ENCODE assay signal across 8 mouse cellular contexts in the genomic region with DNA sequence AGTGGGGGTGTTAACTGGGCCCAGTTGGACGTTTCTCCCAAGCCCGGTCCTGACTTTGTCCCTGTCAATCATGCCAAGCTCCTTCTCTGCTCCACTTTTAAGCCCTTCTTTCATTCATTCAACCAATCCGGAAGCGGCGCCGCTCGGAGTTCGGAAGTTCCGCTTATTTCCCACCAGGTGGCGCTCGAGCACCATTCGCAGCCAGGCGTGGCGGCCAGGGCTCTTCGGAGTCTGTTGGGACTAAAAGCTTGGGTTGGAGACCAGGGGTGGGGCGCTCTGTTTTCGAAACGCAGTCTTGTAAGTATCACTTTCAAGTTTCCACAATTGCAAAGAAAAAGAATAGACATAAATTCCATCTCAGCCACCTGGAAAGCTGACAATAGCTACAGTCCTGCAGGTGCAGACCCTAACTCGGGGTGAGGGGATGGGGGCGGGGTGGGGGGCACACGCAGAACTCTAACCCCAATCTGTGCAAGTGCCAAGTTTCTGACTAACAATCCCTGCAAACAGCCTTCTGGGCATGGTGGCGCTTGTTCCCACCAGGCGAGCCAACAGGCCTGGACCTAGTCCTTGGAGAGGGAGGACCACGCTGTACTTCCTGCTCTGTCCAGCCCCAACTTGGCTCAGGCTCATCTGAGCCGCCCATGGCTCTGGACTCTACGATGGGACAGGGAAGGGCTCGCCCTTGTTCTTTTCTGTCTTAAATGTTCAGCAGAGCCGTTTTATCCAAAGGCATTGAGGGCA. TPM values are rescaled to one million over a fixed set of nuclear protein-coding genes. Genes with fewer than 3 reads are reported as not detected.
DNase-seq lines count a peak whose midpoint lies in the region; ATAC-seq lines count a peak whose summit lies in the region.

No protein-coding gene starts in this region.

- no peak overlapping the region for H3K4me3 ChIP-seq in hindbrain, embryonic 10.5 days

- H3K9me3 ChIP-seq in hindbrain, embryonic 10.5 days: no peaks in the 10 kb centered on the region

- H3K27me3 ChIP-seq in hindbrain, embryonic 10.5 days (ENCODE audit: insufficient read depth, poor library complexity, severe bottlenecking): no peaks in the 10 kb centered on the region

- peak; percentile 83 for ATAC-seq in frontal cortex, adult (ENCODE audit: low TSS enrichment)

- peak; percentile 89 for DNase-seq in MN1 (ENCODE audit: low spot score)
- peak; percentile 83 for DNase-seq in cerebellum, adult 9-10 months
- DNase-seq in hindbrain, embryonic 10.5 days (ENCODE audit: low spot score): peak; percentile 84
- DNase-seq in layer of hippocampus, postnatal 10 days (ENCODE audit: low spot score in 2 of 2): peak; percentile 85 to 90
- peak; percentile 88 for DNase-seq in lung, postnatal 10 days
- DNase-seq in ovary, postnatal 14 days (ENCODE audit: low spot score): peak; percentile 82
- DNase-seq in thymus, postnatal 10 days (ENCODE audit: low spot score in 2 of 2): peak; percentile 54 to 85

- 26% methylated on average over 28 of the region's 28 CpGs for WGBS in hindbrain, embryonic 10.5 days

- peak overlapping the region; percentile 40; the same call in 1 of the 2 replicates for H3K27ac ChIP-seq in hindbrain, embryonic 10.5 days

- no peaks in the 10 kb centered on the region for H3K36me3 ChIP-seq in hindbrain, embryonic 10.5 days

- peaks cover 18% of the 10 kb centered on the region for H3K4me1 ChIP-seq in hindbrain, embryonic 10.5 days (replicated peaks)

RNA-seq across cellular contexts. Expression of a gene that starts 9.6 kb away (rescaled TPM):
- polyA plus RNA-seq in hindbrain, embryonic 10.5 days (2016; fragmentation: Nextera tagmentation; extraction: Ambion mirVana): 633 and 670 TPM in 2 replicates
- 1,000 to 10,000 TPM; 1,004 to 1,032 TPM for total RNA-seq in layer of hippocampus, postnatal 10 days (2021)

RNA-seq across cellular contexts. Expression of a gene that starts 12.6 kb away (rescaled TPM):
- 0.22 TPM in 1 of 2 replicates, not detected in the other for polyA plus RNA-seq in hindbrain, embryonic 10.5 days (2016; fragmentation: Nextera tagmentation; extraction: Ambion mirVana)
- 1 to 10 TPM; 2.0 to 3.5 TPM for total RNA-seq in layer of hippocampus, postnatal 10 days (2021)
